Mouse (Mus musculus): ENCODE data around the gene Apc2.

GRCm38 (mm10) chr10:80313627-80314201 is 17.9 kb downstream of the Apc2 start:
- no peak for TF ChIP-seq POLR2A (IDR thresholded peaks at IDR 0.05; ENCODE audit: borderline replicate concordance, low read depth, low read length)
- no peak for TF ChIP-seq CTCF (IDR thresholded peaks at IDR 0.05; ENCODE audit: low read depth, low read length)

Measured in bone marrow macrophage, adult 2 months (primary cell).